Mouse (Mus musculus): ENCODE data around the gene Snrk.
"Not testable (repeated sequence)": the region's sequence is repeated elsewhere in the genome, so short reads cannot be mapped to it uniquely, and the experiment has no call there.

Snrk gene

DNA sequence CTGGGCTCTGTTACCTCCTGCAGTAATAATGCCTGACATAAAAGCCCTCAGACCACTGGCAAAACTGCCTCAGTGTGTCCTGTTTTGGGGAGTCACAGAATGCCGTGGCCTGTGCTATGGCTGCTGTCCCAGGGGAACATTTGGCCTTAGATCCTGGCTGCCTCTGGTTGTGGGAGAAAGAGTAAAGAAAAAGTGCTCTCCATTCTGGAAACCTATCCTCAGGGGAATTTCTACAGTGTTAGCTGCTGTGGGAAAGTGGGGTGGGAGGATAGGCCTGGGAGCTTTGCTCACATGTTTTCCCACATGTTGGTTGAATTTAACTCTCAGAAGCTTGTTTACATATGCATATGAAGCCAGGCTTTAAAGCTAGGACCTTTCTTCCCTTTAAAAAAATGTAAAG, 26.2 kb downstream of the Snrk start:
- DNase-seq (ENCODE audit: low spot score in 2 of 2) = no peak

DNA sequence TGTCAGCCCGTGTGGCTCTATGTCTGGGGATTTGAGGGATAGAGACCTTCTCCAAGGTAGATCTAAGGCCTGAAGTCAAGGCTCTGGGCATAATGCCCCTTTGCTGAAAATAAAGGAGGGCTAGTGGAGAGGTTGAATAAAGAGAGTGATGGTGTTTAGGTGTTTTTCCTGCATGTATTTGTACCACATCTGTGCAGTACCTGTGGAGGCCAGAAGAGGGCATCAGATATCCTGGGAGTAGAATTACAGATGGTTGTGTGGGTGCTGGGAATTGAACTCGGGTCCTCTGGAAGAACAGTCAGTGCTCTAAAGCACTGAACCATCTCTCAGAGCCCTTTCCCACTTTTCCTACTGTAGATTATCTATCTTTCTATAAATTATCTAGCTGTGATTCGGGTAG, 27.7 kb downstream of the Snrk start:
- DNase-seq (ENCODE audit: low spot score in 2 of 2) = no peak

DNA sequence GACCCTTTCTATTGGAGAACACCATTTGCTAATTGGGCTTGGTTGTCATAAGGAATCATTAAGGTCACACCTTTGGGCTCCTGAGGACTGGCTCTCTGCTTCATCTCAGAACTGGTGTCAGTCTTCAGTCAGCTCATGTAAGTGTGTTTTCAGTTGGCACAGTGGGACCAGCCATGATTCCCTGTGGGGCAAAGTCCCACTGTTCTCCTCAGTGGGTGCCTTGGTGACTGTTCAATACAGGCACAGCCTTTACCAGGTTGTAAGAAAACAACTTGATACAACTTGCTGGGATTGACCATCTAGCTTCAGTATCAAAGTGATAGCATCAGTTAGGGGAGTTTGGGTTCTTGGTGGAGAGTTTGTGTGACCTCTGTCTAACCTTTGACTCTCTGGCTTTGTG, 28.6 kb downstream of the Snrk start:
- no peak for DNase-seq (ENCODE audit: low spot score in 2 of 2)

DNA sequence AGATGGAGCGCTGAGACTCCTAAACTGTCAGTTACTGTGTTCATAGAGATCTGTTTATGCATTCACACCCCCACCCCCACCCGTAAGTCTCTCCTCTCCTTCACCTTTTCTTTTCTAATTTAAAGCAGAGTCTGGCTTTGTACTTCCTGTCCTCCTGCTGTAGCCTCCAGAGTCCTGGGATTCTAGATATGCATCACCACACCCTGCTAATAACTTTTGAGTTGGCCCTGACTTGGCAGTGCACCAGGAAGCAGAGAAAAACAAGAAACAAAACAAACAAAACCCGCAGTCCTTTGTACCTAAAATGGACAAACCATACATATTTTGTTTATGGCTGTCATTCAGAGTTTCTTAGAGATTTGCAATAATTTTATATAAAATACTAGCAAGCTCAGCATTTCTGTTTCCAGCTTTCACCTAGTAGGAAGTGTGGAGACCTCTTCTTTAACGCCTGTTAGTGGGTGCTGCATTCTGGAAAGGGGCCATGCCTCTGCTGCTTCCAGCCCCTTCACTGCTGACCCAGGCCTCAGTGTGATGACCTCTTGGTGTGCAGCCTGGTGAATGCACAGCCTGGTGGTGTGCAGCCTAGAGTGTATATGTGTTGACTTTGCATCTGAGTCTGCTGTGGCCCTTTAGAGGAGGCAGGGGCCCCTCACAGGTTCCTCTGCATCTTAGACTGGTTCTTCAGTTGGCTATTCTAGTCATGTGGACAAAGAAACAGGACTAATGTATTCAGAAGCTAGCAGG, 29.2 kb downstream of the Snrk start:
- DNase-seq (ENCODE audit: low spot score in 2 of 2) = no peak

DNA sequence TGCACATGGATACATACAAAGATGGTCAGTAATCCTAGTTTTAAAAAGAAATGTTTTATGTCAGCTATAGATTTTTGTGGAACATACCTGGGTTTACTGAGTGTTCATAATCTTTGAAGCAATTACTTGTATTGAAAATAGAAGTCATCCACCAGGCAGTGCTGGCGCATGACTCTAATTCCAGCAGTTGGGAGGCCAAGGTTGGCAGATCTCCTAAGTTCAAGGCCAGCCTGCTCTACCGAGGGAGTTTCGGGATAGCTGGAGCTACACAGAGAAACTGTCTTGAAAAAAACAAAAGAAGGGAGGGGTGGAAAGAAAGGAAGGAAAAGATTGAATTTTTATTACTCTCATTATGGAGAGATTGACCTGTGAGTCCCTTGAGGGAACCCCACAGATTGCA, 31.3 kb downstream of the Snrk start:
- DNase-seq (ENCODE audit: low spot score in 2 of 2) = no peak

DNA sequence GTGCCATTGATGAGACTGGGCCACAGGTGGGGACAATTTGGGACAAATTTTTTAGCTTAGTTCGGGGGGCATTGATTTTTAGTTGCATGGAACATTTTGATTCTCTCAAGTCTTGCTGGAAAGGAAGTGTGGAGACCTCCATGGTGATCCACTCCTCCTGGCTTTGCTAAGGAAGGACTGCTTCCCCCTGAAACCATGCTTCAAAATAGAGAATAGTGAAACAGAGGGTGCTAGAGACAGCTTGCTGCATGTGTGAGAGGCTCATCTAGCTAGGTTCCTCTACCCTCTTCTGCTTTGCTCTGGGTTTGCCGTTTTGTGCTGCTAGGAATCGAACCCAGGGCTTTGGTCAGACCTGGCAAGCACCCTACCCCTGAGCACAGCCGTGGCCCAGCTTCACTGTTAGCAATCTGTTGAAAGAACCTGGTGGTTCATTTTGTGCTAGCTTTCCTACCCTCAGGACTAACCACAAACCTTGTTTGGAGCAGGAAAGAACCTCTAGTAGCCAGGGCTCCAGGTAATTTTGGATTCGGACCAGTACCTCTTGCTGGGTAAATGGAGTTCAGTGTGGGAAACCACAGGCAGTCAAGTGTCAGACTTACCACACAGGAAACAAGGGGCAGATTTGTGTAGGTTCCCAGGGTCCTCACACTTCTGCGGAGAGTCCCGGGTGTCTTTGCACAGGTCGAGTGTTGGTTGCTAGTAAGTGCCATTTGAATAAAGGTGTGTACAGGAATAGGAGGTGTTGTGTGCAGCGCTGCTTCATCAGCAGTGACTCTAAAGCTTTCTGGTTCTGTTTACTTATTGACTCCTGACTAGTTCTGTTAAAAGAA, 33.1 kb downstream of the Snrk start:
- no peak for DNase-seq (ENCODE audit: low spot score in 2 of 2)

DNA sequence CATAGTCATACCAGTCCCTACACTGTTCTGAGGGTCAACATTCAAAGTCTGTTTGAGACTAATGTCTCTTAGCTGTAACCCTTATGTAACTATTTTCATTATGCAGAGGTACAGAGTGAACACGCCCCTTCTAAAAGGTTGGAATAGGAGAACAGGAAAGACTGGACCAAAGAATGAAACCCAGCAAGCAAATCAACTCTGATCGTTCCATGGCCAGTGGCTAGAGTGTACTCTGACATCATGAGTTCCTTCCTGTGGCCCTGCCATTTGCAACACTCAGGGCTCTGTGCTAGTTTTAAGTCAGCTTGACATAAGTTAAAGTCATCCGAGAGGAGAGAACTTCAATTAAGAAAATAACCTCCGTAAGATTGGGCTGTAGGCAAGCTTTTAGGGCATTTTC, 35.0 kb downstream of the Snrk start:
- DNase-seq (ENCODE audit: low spot score in 2 of 2) = no peak

DNA sequence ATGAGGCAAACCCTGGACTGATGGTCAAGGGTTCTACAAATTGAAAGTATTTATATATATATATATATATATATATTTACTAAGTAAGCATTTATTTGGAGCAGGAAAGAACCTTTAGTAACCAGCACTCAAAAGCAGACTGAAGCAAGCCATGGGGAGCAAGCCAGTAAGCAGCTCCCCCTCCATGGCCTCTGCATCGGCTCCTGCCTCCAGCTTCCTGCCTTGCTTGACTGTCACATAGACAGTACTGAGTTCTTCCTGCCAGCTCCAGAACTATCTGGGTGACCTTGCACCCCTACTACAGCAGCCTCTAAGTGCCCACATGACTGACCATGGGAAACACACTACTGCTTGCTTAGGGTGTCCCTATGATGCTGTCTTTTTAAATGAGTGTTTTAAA, 35.4 kb downstream of the Snrk start:
- DNase-seq (ENCODE audit: low spot score in 2 of 2) = no peak

DNA sequence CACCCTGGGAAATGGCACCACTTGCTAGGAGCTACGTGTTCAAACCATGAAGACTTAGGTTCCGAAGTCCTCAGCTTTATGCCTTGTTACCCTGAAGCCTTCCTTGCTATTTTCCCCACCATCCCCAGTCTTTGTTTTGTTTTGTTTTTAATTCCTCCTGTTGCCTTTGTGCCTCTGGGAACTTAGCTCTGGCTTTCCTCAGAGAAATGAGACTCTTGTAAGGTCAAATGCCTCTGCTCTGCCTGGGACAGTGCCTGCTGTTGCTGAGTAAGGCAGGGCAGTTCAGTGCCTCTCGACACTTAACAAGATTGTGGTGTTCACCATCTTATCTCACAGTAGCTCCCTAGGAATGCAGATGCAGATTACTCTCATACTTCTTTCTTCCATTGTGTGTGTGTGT, 36.4 kb downstream of the Snrk start:
- no peak for DNase-seq (ENCODE audit: low spot score in 2 of 2)

DNA sequence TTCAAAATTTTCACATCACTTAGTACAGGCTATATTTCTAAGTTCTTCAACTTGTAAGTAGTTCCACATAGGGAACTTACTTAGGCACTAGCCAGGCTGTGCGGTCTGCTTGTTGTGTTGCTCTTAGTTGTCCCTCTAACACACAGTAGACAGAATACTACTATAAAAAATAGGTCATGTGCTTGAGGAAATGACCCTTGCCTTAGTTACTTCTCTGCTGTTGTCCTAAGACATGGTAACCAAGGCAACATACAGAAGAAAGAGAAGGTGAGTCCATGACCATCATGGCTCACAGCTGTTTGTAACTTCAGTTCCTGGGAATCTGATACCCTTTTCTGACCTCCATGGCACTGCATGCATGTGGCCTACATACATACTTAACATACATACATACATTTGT, 38.1 kb downstream of the Snrk start:
- DNase-seq (ENCODE audit: low spot score in 2 of 2) = no peak

DNA sequence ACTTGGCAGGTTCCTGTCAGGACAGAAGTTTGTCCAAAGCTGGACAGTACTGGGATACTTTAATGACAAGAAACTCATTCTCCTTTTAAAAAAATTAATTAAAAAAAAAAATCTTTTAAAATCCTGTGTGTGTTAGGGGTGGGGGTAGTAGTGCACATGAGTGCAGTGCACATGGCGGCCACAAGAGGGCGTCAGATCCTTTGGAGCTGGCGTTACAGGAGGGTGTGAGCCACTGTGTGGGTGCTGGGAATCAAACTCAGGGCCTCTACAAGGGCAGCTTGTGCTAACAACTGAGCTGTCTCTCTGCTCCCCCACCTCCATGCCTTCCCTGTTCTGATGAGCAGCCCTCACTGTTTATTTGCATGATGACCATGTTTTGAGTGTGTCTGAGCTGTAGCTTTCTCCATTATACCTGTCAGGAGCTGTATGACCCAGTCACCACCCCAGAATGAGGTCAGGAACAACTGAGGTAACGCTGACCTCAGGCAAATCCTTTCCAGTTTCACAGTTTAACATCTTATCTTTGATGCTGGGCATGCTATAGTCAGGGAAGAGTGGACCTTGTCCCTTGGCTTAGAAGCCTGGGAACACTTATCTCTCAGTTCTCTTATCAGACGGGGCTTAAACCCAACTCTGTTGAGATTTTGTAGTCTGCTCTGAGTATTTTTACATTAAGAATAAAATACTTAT, 39.5 kb downstream of the Snrk start:
- DNase-seq (ENCODE audit: low spot score in 2 of 2) = no peak

DNA sequence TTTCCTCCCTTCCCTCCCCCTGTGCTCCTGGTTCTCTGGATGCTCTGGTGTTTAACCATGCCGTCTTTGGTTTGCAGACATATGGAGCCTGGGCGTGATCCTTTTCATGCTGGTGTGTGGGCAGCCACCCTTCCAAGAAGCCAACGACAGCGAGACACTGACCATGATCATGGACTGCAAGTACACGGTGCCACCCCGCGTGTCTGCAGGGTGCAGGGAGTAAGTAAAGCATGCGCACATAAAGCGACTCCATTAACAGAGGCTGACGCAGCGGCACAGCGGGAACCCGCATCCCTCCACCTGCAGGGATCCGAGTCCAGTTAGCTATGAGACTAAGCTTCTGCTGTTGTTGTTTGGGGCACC, 40.0 kb downstream of the Snrk start:
- DNase-seq (ENCODE audit: low spot score in 2 of 2) = no peak

DNA sequence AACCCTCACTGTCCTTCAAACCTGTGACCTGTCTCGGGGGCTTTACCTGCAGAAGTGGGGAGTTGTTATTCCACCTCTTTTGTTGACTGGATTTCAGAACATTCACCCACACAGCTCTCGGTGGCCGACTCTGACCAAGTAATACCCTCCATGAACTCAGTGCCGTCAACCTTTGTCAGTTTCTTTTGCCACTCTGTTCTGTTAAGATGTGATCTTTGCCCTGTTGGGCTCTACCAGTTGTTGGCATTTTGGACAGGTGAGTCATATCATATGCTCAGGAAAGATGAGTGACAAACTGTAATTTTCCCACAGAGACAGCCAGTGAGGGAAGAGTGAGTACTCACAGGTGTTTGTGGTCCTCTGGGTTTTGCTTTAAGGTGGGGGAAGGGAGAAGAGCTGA, 47.5 kb downstream of the Snrk start:
- DNase-seq (ENCODE audit: low spot score in 2 of 2) = no peak

DNA sequence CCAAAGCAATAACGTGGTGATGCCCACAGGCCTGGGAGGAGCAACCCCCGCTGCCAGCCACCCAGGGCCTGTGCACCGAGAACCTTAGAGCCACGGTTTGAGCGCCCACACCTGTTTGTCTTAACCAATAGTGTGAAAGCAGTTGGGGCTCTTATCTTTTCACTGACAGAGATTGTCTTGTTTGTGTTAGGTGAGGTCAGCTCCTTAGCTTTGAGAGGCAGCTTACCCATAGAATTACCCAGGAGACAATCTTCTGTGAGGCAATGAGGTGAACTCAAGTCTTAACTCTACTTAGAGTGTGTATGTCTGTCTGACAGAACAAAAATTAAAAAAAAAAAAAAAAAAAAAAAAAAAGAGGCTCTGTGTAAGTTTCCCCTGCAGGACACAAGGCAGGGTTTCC, 50.7 kb downstream of the Snrk start:
- DNase-seq (ENCODE audit: low spot score in 2 of 2) = not testable (repeated sequence)

DNA sequence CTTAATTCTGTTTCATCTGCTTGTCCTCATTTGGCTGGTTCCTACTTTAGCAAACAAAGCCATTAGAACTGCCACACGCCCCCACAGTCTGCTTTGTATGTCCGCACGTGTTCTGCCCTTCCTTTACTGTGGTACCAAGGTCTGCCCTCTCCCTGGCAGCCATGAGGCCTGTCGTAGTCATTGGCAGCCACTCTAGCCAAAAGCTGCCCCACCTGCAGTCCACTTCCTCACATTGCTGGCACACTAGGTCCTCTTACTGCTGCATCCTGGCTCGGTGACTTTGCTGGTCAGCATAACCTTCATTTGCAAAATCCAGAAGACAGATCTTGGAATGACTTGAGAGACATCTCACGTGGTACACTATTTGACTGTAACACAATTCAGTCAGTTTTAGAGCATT, 52.8 kb downstream of the Snrk start:
- DNase-seq (ENCODE audit: low spot score in 2 of 2) = no peak

DNA sequence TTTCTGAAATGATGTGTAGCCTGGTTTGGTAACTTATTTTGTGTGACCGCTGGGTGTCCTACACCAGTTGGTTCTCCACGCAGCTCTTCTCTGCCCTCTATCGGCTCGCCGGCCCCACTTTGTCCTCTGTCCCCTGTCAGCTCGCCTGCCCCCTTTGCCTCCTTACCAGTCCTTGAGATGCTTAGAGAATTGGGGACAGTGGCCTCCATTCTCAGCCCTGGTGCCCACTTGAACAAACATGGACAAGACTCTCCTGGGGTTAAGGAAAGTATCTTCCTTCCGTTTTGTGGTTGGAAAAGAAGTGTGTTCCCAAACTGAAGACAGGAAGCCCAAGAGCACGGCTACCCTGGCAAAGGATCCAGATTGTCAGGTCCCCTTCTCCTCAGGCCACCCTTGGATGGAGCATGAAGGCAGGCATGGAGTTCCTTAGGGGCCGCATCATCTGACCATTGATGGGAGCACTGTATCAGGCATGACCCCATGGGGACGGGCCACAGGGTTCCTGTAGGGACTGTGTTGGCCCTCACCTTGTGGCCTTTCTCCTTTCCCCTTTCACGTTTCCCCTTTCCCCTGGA, 55.6 kb downstream of the Snrk start:
- no peak for DNase-seq (ENCODE audit: low spot score in 2 of 2)

DNA sequence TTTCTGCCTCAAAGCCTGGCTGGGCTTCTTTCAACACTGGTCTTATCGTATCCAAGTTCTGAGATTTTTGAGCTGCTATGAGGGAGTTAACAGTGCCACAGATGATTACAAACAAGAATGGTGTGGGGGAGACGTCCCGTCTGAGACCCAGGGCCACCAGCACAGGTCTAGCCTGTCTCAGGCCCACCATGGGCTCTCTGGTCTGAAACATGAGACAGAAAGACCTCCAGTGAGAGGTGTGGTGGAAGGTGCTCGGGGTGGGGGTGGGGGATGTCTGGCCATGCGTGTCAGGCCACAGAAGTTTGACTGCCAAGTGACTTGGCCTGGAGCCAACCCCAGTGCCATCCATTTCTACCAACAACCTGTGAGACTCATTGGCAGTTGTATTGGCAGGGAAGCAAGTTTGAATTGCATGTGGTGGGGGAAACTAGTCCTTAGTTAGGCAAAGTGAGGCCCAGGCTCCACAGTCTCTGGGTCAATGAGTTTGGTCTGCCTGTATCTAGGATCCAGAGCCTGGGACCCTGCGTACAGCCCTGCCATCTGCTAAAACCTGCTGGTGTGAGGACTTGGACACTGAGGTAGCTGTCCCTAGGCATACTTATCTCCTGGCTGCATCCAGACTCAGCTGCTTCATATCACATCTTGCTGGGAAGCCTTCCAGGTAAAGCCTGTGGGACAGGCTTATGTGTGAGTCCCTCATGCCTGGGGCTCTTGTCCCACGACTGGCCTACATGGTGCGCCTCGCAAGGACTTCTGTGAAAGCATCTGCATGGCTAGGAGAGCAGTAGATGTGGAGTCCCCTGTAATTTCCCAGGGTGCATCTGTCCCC, 56.6 kb downstream of the Snrk start:
- no peak for DNase-seq (ENCODE audit: low spot score in 2 of 2)

DNA sequence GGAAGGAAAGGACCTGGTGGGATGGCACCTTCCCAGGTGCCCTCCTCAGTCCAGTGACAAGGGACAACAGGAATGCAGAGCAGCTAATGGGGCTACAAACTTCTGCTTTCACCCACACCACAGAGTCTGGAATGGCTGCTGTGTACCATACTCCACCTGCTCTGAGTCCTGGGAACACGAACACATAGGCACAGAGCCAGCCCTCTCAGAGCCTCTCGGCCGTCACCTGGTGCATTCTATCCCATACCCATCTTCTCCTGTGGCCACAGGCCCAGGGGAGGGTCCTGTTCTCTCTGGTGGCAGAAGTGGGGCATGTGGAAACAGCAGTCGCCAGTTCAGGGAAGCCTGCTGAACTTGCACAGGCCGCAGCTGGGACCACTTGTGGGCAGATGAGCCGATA, 57.7 kb downstream of the Snrk start:
- DNase-seq (ENCODE audit: low spot score in 2 of 2) = no peak

DNA sequence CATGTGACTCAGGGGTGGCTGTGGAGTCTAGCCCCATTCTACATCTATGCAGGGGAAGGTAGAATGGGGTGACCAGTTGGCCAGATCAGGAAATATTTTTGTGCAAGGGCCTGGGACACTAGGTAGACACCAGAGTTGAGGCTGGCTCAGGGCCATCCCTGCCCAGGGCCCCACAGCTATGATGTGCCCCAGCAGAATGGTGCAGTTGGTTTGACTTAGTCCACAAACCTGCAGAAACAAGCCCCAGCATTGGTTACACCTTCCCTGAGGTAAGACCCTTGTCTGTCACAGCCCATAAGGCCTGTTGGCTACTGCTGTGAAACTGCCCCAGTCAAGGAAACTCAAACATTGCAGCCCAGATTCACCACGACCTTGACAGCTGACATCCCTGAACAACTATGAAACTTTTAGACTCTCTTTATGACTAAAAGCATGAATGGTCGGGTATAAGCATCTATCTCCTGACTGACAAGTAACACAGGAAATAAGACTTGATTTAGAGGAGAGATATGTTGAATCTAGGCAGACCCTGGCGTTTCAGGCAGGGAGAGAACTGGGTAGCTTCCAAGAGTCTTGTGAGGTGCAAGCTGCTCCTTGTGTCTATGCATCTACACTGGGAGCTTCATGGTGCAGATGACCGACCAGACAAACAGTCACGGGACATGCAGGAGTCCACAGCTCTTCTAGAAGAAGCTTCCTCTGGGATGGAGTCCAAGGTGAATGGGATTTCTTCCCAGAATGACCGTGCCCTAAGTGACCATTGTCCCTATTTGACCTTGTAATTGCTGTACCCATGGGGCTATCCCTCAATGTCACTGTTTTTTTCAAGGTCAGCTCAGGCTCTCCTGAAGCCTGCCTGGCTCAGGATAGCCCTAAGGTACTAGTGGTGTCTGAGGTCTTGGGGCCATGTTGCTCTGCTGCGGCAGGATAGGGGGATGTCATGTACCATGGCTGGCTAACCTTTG, 60.5 kb downstream of the Snrk start:
- no peak for DNase-seq (ENCODE audit: low spot score in 2 of 2)

DNA sequence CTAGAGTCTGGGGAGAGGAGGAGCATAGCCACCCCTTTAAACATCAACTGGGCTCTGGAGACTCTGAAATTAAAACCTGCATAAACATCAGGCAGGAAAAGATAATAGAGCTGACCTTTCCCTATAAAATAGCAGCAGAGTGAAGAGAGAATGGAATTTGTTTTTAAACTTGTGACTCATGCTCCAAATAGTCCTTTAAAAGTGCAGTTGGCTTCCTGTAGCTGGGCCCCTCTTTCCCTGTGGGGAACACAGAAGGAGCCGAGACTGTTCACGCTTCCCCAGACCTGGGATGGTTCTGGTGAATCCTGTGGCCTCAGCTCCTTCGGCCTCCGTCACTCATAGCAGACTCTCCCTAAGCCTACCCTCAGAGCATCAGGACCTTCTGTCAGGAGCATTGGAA, 61.4 kb downstream of the Snrk start:
- no peak for DNase-seq (ENCODE audit: low spot score in 2 of 2)

DNA sequence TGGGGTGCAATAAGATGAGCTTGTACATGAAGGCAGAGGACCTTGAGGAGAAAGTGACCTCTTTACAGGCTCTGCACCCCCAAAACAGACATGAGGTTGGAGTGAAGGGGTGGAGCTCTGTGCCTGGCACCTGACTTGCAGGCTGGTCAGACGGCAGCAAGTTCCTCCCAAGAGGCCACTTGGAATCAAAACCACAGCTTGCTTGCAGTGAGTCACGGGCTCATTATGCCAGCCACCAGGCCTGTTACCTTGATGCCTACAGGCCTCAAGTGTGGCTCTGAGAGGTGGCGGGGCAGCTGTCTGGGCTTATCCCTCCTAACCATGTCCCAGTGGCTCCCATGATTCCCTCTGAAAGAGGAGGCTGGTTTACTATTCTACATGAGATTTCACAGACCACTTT, 63.0 kb downstream of the Snrk start:
- no peak for DNase-seq (ENCODE audit: low spot score in 2 of 2)

All from frontal cortex, postnatal 25 days (tissue).